Mouse (Mus musculus): Measurements from ENCODE around the gene Arl1. TPM values are rescaled to one million over a fixed set of nuclear protein-coding genes. Genes with fewer than 3 reads are reported as not detected.
"Not testable (repeated sequence)": the region's sequence is repeated elsewhere in the genome, so short reads cannot be mapped to it uniquely, and the experiment has no call there.

Arl1 gene
- total RNA-seq, 2 experiments from 2014 or later: 92.5 to 99.5 TPM

GRCm38 (mm10) chr10:88765431-88766142, 34.9 kb downstream of the Arl1 start:
- DNase-seq: no peak

- DNase-seq: no peak
These were observed 38.3 kb downstream of the Arl1 start for GRCm38 (mm10) chr10:88768961-88769360.

GRCm38 (mm10) chr10:88769676-88770075, 39.0 kb downstream of the Arl1 start:
- DNase-seq: no peak

- not testable (repeated sequence) for DNase-seq
These were observed 42.3 kb downstream of the Arl1 start for GRCm38 (mm10) chr10:88772965-88773364.

GRCm38 (mm10) chr10:88776206-88776605, 45.5 kb downstream of the Arl1 start:
- no peak for DNase-seq

GRCm38 (mm10) chr10:88780716-88781115, 50.1 kb downstream of the Arl1 start:
- no peak for DNase-seq

GRCm38 (mm10) chr10:88783135-88783534, 52.5 kb downstream of the Arl1 start:
- DNase-seq: not testable (repeated sequence)

- DNase-seq: no peak
These were observed 53.3 kb downstream of the Arl1 start for GRCm38 (mm10) chr10:88783941-88784340.

GRCm38 (mm10) chr10:88784513-88784931, 53.9 kb downstream of the Arl1 start:
- no peak for DNase-seq

GRCm38 (mm10) chr10:88793671-88794070, 63.0 kb downstream of the Arl1 start:
- DNase-seq: no peak

Other genes with a start within 250 kb of the Arl1 start
- gene Chpt1, start 226.8 kb upstream of the Arl1 start, total RNA-seq (2021): 100 to 1,000 TPM; 104 to 107 TPM
- gene Mybpc1, start 125.7 kb upstream of the Arl1 start, total RNA-seq (2021): 1 to 10 TPM in 1 of 2 experiments, under 1 TPM in 1; 0.83 to 4.1 TPM
- not detected for gene Spic, start 45.8 kb upstream of the Arl1 start, total RNA-seq (2021)
- 10 to 100 TPM; 16.7 to 19.9 TPM for gene Utp20, start 95.9 kb downstream of the Arl1 start, total RNA-seq (2021)
- not detected for gene Slc5a8, start 155.1 kb downstream of the Arl1 start, total RNA-seq (2021)

Data from heart, postnatal 4 days (tissue).